Mouse (Mus musculus) cerebellum, adult 18-20 months (tissue): ENCODE results near the gene Lgsn.
A peak's percentile ranks its signal among the peaks of the same experiment; 100 is the strongest.

Source experiments
- DNase-seq, 2 experiments: peaks; one replicate each; pipeline ENCODE4 v3.0.0; 2021

The Lgsn gene

DNA sequence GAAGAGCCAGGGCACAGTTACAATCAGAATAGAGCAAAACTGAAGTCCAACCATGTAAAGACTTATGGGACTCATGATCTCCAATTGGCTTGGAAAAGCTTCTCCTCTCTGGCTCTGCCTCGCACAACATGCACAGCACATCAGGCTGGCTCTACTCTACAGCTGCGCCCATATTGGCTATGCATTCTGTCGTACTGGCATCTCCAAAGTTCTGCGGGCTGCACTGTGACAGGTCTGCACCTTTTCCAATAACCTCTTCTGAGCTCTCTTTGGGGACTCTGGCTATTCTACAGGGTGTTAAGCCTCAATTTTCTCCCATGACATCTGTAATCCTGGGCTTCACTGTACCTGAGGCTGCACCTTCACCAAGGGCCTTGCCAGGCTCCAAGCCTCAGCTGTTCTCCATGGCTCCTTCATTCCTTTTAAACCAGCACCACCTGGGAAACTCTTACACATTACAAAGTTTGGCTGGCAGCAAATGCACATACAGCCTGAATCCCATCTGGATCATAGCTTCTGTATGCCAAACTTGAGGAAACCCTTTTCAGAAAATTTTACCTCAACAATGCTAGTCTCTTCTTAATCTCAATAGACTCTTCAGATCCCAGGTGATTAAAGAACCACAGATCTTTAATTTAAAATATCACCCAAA lies 44.5 kb downstream of the Lgsn start:
- no peak for DNase-seq

DNA sequence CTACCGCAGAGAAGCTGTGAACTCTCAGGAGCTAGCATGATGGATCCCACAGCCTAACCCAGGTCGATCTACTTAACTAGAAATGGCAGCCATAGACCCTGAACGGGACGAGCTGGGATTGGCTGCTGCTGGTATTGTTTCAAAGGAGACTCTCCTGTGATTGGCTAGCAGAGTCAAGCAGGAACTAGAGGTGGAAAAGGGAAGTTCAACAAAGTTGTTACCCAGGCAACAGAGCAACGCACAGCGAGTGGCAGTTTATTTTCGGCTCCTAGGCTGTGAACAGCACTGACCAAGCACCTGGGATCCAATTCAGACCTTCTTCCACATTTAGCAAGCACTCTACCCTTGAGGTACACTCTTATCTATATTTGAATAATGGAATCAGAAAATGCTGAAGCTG lies 46.4 kb downstream of the Lgsn start, which contains the start of the genes 4931428L18Rik and Pih1d3:
Gene 4931428L18Rik, minus strand, starts transcription at position 121 of the 400 bp plus-strand sequence.
Gene Pih1d3, plus strand, starts transcription at position 275 of the 400 bp plus-strand sequence.
- DNase-seq = no peak

- DNase-seq = peak in 1 of 2 experiments; percentile 6
Measured at GRCm38 (mm10) chr1:31233319-31234036, 57.3 kb downstream of the Lgsn start.
